Mouse (Mus musculus) embryo, embryonic 10.5 days (tissue): Measurements from ENCODE around the gene Hnrnpk.
"Not testable (repeated sequence)": the region's sequence is repeated elsewhere in the genome, so short reads cannot be mapped to it uniquely, and the experiment has no call there.

Experiments used
- DNase-seq: peaks from one replicate; pipeline ENCODE4 v3.0.0-alpha.2; 2015; ENCODE audit warnings: low spot score

The Hnrnpk gene

DNA sequence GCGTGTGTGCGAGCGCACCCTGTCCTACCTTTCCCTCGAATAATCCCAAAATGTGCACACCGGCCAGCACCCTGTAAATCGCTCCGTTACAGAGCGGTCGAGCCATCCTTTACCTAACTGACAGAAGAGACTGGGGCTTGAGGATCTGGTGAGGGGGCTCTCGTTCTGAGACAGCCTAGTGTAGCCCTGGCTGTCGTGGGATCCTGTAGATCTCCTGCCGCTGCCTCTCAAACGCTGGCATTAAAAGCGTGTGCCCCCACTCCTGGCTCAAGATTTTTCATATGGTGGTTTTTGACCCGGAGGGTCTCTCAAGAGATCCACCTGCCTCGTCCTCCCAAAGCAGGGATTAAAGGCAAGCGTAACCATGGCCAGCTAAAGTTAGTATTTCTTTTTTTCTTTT lies at the start of gene Hnrnpk:
Gene Hnrnpk, minus strand, starts transcription at position 101 of the 400 bp plus-strand sequence.
- not testable (repeated sequence) for DNase-seq

DNA sequence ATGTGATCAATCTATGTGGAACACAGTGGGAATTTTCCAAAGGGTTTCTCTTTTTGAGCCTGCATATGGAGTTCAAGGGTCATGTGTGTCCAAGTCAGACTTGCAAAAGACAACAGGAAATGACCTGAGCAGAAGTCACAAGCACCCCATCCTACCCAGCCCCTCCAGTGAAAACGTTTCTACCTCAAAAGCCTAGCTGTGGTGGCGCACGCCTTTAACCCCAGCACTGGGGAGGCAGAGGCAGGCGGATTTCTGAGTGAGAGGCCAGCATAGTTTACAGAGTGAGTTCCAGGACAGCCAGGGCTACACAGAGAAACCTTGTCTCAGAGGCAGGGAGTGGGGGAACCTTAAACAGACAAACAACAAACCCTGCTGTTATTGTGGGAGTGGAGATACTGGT lies 49.1 kb upstream of the Hnrnpk start:
- no peak for DNase-seq

DNA sequence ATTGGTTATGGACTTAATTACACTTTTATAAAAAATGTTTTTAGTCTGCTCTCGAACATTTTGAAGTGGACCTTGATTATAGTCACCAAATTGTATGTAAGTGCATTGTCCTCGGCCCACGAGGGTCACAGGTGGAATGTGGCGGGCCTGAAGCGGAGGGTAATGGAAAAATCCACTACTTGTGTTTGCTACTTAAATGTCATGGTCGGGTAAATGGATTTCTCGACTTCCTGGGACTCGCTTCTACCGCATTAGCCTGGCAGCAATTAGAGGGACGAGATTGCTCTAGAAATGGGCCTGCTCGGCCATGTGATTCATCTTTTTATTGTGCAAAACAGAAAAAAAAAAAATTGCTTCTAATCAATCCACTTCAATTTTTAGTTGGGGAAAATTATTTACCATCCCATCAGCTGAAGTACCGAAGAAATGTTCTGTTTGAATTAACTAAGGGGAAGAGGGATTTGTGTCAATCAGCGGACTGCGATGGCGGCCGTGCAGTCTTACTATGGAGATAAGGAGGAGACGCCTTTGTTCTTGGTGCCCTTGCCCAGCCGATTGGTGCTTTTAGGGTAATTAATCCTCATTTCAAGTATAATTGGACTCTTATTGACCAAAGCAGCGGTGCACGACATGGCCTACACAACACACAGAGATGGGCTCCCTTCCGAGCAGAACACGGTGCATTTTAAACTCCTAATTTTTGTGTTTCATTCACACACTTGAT lies 47.5 kb upstream of the Hnrnpk start:
- peak; percentile 26 for DNase-seq

DNA sequence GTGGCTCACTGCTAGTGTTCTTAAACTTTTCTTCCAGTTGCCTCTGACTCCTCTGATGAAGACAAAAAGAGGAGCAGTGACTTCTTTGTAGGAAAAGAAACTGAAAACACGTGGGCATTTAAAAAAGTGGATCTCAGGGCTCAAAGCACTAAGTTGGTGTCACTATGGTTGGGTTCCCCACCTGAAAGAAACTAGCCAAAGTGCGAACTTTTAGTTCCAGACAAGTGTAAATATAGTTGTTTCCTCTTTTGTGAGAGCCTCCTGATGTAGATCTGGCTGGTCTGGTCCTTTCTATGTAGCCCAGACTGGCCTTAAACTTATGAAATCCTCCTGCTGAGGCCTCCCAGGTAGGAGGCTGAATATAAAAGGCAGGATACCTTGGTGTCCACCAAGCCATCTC lies 43.4 kb upstream of the Hnrnpk start:
- no peak for DNase-seq

DNA sequence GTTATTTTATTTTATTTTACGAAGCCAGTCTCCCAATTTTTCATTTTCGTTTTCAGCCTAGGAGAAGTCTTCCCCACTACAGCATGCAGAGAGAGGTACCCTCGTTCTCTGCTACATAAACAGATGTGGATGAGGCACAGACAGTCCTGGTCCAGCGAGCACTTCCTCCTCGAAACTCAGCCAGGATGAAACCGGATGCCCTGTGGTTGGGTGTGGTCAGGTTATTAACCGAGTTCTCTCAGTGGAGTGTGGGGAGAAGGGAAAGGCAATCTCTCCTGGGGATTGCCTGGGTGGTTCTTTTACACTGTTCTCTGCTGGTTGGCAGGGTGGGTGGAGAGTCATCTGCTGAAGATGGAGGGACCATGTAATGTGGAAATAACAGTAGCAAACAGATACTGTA lies 40.6 kb upstream of the Hnrnpk start:
- DNase-seq = no peak

DNA sequence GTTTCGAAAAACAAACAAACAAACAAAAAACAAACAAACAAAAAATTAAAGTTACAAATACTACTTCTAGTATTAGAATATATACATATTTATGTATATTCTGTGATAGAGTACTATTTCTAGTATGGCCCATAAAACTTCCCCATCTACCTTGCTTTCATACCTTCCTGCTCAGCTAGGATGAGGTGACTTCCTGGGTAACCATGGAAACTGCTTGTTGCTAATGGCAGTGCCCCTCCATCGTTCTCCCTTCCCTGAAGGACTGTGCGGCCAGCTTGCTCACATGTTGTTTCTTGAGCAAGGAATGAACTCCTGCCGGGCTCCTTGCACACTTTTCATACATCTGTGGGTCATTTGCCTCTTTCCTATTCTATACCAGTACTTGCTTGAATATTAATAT lies 40.2 kb upstream of the Hnrnpk start:
- no peak for DNase-seq

DNA sequence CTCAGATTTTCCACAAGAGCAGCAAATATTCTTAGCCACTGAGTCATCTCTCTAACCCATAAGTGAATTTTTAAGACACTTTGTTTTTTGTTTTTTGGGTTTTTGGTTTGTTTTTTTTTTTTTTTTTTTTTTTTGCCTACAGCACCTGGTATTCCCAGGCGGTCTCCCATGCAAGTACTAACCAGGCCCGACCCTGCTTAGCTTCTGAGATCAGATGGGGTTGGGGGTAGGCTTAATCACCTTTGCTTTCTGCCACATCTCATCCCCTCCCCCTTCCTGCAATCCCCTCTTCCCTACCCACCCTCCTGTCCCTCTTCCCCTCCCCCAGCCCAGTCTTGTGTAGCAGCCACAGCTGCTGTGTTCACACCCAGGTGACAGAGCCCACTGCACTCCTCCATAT lies 36.6 kb upstream of the Hnrnpk start:
- no peak for DNase-seq

DNA sequence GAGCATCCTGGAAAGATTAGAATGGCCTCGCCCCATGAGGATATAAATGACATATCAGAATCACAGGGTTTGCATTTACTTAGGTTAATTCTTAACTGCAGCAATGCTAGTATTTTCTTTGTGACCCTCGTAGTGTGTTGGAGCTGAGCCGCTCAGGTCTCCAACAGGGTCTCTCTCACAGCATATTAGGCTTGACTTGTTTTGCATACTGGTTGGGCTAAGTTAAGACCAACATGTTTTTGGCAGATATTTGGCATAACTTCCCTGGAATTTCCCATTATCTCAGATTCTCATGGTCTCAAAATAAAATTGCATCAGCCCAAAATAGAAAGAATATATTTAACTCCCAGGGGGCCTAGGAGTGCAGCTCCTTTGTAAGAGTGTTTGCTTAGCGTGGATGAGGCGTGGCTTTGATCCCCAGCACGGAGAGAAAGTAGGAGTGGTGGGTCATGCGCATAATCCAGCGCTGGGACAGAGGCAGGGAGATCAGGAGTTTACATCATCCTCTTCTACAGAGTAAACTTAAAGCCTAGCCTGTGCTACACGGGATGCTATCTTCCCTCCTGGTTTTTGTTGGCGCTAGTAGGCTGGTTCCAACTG lies 20.0 kb upstream of the Hnrnpk start:
- no peak for DNase-seq

DNA sequence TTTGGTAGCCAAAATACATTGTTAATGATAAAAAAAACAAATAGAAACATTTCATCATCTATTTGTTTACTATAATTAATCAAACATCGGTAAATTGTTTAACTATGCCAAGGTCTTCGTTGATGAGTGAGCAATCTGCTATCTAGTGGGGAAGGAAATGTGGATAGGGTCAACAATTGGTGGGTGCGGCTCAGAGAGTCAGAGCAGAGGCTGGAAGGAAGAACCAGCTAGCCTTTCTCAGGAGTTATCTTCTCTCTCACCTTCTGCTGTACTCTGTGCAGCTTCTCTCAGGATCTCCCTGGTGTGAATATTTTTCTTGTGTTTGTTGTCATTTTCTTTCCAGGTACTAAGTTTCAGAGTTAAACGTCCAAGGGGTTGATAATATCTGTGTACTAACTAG lies 19.1 kb upstream of the Hnrnpk start:
- DNase-seq = no peak

DNA sequence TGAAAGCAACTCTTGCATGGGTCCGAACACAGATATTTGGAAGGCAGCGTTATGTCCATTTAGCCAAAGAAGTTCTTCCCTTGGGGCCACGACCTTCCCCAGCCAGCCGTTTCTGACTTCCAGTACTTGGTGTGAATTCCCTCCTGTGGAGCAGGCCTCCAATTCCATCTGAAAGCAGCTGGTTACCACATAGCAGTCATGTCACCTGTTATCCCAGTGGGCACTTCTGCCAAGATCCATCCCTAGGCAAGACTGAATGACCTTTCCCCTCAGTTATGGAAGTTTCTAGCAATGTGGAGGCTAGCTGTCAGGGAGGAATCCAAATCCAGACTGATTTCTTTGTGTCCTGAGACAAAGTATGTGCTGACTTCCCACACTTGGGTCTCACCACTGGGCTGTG lies 17.9 kb upstream of the Hnrnpk start:
- no peak for DNase-seq

DNA sequence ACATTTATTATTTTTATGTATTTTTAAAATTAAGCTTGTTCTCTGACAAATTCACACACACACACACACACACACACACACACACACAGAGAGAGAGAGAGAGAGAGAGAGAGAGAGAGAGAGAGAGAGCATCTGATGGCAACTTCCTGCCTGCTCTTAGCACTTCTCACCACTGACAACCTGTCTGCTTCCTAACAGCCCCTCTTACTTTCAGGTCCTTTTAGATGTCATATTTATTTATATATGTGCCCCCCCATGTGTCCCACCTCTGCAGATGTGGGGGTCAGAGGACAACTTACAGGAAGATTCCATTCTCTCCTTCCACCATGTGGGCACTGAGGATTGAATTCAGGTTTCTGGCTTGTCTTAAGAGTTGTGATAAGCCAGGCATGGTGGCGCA lies 16.1 kb upstream of the Hnrnpk start:
- no peak for DNase-seq

DNA sequence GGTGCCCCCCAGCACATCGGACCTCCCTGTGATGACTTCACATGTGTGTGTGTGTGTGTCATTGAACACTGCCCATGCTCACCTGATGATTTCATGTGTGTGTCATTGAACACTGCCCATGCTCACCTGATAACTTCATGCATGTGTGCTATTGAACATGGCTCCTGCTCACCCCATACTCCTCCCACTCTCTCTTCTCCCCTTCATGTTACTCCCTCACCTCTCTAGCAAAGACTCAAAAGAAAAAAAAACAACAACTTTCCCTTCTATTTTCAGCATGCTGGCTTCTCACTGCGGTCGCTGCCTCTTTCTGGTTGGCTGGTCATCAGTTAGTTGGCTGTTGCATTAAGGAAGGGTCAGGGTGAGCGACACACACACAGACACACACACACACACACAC lies 15.5 kb upstream of the Hnrnpk start:
- DNase-seq = no peak

DNA sequence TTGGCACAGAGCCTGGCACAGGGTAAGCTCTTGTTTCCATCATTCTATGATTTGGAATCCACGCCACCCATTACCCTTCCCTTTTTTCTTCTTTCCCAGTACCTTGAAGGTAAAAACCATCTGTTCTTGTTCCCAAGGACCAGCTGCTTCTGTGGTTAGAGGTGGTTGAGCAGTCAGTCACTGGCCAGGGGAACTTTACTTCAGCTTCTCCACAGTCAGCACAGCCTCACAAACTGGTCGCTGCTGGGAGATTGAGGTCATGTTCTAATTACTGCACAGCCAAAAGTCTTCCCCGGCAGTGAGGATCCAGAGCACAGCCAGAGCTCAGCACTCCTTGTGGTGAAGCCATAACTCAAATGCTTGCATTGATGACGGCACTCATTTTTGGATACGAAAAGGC lies 12.7 kb upstream of the Hnrnpk start:
- DNase-seq = no peak

DNA sequence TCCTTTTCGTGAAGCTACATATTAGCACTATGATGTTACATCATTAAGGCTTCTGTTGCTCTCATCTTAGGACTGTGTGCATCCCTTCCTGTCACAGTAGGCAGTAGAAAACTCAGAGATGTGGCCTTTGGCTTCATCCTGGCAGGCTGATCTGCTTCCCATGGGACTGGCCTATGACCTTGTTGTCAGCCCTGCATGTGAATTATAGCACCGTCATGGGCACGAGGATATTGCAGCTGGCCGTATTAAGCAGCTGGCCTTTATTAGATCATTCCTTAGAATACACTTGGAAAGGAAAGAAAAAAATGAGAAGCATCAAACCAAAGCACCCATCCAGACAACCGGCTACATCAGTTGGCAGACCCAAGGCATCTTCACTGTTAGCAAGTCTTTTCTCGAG lies 12.2 kb upstream of the Hnrnpk start:
- DNase-seq = no peak

DNA sequence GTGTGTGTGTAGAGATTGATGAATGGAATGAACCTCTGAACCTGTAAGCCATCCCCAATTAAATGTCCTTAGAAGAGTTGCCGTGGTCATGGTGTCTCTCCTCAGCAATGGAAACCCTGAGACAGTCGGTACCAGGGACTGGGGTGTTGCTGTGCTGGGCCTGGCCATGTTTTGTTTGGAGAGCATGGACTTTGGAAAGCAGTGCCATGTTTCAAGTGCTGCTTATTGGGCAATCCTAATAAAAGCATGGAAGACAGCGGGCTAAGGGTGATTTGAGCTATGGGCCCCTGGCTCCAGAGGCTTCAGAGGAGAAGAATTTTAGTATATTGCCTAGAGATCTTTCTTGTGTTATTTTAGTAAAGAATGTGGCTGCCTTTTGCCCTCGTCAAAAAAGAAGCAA lies 7.9 kb upstream of the Hnrnpk start:
- DNase-seq = no peak

DNA sequence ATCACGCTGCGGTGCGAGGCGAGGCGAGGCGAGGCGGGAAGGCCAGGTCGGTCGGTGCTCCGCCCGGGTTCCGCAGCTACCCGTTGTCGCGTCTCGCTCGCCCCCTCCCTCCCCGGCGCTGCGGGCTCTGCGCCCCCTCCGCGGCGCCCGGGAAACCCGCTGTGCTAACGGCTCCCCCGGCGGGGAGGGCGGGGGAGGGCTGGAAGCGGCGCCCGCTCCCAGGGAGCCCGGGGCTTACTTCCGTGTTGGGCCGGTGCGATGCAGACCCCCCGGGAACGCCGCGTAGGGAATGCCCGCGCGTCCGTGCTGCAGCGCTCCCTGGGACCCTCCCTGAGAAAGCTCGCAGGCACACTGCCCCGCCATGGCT lies 416 bp downstream of the Hnrnpk start:
- no peak for DNase-seq

DNA sequence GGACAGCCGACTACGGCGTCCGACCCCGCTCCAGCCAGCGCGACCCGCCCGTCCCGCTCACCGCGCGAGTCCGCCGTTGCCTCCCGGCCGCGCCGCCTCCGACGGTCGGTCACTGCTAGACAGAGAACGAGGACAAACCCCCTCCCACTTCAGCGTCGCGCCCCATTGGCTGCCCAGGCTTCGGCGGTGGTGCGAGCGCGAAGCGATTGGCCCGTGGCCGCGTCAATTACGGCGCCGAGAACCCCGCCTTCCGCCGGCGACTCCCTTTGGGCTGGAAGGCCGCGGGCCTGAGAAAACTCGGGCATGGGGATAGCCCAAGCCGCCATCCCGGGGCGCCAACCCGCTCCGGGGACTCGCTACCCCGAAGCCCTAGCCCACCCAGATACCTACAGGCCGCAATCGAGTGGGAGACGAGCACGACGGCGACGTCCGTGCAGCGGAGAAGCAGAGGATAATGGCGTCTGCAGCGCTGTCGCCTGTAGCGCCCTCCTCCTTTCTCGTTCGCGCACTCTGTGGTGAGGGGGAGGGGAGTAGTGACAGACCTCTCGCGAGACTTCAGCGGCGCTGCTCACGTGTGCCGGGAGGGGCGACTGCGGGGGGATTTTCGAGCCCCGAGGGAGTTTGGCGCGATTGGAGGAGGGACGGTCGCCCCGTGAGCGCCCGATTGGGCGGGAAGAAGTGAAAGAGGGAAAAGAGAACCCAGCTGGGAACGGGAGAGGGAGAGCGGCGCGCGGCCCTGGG lies 970 bp downstream of the Hnrnpk start, which contains the start of gene Rmi1:
Gene Rmi1, plus strand, starts transcription at position 246 of the 741 bp plus-strand sequence.
- DNase-seq = peak; percentile 99

DNA sequence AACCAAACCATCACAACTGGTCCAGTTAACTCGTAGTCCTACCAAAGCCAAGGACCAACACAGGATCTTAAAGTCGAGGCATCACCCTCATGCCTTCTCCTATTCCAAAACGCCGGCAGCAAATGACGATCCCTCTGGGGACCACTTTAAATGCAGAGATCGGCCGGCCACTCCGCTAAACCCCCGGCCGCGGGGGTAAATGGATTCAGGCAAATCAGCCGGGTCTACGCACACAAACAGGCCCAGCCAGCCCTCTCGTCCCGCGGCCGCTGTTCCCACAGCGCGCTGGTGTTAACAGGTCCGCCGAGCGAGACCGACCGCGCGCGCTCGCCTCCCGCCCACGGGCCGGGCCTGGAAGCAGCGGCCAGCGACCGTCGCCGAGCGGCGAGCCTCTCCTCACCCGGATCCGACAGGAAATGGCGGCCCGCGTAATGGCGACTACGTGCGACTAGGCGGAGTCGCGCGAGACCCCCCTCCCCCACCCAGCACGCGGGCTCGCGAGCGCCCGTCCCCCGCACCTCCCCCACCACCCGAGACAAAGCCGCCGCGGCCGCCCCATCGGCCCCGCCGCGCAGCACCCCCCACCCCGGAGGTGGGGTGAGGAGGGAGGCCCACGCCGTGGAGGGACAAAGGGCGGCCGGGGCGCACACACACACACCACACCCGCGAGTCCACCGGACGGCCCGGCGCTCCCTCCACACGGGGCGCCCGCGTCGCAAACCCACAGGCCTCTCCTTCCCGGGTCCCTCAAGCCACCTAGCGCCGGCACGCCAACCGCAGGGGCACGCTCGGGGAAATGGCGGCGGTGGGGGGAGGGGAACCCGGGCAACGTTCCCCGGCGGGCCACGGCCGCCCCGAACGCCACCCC lies 1.8 kb downstream of the Hnrnpk start:
- peak; percentile 82 for DNase-seq

DNA sequence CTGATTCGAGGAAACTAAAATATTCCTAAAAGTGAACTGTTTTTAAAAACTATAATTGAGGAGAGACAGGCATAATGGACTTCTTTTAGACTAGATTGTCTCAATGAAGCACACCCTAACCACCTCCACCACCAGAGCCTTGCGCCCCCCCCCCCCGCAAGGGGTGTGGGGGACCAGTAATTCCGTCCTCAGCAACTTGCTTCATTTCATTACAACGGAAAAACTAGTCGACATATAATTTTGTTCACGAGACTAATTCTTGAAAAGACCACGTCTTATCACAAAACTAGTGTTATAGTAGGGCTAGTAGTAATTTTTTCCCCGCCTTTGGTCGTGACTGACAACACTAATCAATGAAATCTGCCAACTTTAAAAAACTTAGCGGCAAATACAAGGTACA lies 2.6 kb downstream of the Hnrnpk start:
- DNase-seq = peak; percentile 40

DNA sequence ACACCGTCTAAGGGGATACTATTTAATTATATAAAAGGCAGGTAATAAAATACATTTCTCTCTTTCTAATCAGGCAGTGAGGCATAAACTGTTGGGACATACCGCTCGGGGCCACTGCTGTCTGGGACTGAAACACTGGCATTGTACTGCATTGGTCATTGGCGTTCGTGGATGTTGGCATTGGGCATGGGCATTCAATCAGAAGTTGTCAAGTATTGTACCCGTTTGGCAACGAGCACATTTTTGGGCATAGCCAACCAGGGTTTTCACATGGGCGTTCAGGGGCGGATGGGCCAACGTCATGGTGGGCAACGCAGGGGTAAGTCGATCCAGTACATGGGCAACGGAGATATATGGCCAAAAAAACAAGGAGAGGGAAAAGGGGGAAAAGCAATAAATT lies 5.5 kb downstream of the Hnrnpk start:
- DNase-seq = no peak

DNA sequence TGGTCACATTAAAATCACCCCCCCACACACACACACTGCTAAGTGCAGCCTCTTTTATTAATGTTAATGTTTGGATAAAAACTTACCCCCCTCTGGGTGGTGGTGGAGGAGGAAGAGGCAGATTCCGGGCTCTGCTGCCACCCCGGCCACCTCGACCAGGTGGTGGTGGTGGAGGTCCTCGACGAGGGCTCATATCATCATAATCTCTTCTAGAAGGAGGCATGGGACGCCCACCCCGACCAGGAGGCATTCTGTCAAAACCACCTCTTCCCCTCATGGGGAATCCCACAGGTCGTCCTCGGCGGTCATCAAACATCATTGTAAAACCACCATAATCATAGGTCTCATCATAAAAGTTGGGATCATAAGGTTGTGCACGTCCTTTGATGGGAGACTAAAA lies 8.8 kb downstream of the Hnrnpk start:
- DNase-seq = not testable (repeated sequence)

DNA sequence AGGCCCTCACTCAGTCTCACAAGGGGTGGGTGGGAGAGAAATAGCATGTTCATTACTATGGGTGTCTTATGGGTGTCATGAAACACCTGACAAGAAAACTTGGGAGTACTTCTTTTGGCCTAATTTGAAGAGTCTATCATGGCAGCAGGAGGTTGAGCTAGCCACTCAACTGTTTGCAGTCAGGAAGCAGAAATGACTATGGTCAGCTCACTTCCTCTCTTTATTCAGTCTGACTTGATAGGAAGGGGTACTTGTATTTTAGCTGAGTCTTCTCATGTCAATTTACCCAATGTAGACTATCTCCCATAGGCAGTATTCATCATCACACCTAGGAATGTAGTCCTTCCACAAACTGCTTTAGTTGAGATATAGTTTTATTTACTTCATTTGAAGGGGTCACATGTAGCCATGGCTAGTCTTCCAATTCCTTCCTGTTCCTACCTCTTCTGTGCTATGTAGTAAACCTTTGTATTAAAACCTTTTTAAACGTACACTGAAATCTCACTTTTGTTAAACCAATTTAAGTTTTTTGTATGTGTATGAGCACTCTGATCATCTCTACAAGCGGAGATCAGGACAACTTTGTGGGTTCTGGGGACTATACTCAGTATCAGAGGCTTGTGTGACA lies 13.7 kb downstream of the Hnrnpk start:
- no peak for DNase-seq
